Mouse (Mus musculus): Measurements from ENCODE around the gene Mesd. TPM values are rescaled to one million over a fixed set of nuclear protein-coding genes. Genes with fewer than 3 reads are reported as not detected.

Mesd gene
- 22.2 and 27.1 TPM in 2 replicates for total RNA-seq (2015; ENCODE audit: low replicate concordance)
- 28.9 and 35.9 TPM in 2 replicates for total RNA-seq (2017; ENCODE audit: low replicate concordance)

DNA sequence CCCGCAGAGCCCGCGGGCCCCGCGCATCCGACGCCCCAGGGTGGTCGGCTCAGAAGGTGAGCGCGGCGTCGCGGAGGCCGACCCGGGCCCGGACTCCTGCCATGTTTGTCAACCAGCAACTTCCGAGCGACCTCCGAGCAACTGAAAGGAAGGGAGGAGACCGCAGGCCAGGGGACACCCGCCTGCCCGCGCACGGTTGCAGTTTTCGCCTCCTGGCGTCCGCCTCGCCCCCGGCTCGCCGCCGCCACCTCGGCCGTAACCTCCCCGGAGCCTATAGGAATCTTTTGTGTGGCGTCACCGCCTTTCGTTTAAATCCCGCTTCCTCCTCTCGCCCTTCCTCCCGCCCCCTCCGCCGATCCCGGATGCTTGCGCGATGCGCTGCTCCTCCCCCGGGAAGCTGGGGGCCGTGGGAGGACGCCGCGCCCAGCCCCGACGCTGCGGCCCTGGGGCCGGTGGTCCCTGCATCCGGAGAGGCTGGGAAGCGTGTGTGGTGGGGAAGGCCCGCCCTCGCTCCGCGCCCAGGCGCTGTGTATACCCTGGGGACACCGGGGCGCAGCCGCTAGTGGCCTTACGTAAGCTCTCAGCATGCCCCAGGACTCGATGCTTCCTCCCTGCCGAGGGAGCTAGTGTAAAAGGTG lies at the start of gene Mesd, which contains the start of gene Tlnrd1:
Gene Mesd, plus strand, starts transcription at position 446 of the 638 bp plus-strand sequence.
Gene Tlnrd1, minus strand, starts transcription at position 285 of the 638 bp plus-strand sequence.
- ATAC-seq (replicated peaks; ENCODE audit: low FRiP score, poor library complexity, severe bottlenecking) = peak; percentile 31

DNA sequence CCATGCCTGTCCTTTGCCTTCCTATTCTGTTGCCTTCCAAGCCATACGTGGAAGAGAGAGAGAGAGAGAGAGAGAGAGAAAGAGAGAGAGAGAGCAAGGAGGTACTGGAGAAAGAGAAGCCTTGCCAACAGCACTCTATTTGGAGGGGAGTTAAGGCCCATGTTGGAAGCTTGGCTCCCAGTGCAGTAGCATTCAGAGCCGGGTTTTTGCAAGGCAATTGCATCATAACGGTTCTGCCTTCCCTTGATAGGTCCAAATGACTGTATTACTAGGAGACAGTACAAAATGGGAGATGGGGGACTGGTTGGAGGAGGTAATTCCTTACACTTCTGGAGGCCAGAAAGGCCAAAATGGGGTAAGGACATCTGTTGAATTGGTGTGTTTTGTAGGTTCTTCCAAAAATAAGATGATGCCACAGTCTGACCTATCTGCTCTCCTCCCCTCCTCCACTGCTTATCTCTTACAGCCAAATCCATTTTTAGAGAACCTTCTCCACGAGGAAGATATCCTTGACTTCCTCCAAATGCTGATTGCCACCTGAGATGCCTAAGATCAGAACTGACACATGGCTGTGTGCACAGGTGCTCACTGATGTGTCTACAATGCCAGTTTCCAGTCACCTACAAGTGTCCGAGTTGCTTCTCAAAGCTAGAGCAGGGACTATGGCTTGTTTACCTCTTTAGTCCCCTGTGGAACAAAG lies 45.6 kb upstream of the Mesd start:
- no peak for ATAC-seq (replicated peaks; ENCODE audit: low FRiP score, poor library complexity, severe bottlenecking)

DNA sequence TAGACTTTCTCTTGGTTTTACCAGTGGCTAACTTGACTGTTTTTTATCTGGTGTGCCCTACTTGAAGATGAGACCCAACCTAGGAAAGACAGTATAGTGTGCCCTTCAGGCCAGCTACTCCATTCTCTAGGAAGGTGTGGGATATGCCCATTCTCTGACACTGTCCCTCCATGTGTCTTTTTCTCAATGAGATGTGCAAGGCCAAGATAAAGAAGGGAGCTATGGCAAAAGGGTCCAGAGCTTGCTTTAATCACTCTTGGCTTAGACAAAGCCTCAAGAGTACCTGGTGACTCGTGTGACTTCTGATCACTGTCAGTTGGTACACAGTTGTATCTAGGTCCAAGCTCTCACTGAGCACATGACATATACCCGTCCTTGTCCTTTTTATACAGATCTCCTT lies 44.2 kb upstream of the Mesd start:
- ATAC-seq (replicated peaks; ENCODE audit: low FRiP score, poor library complexity, severe bottlenecking) = no peak

DNA sequence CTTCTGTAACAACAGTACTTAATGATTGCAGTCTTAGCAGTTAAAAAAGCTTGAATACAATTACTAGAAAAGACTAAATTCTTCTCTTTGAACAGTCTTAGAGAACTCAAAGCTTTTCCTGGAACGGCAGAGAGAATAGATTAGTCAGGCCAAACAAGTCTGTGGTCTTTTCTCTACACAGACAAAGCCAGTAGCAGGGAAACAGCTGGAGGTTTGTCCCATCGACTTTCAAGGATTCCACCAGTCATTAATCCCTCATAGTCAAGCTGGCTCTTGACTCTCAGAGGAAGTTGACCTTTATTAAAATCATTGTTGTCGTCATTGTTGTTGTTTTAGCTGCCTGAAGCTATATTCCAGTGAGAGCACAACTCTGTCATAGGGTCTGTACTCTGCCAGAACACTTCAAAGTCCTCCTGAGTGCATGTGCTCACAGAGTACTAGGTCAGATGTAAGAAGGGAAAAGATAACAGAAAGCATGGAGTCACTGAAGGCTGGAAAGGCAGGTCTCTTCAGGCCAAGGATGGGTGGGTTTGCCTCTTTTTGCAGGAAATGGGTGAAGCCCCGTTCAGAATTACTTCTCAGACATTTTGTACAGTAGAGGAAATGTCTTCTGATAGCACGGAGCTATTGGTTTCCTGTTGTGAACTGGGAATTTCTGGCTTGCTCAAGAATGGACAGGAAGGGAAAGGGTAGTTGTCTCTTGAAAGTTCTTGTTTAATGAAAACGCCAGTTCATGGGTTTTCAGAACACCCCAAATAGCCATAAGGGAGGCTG lies 41.6 kb upstream of the Mesd start:
- ATAC-seq (replicated peaks; ENCODE audit: low FRiP score, poor library complexity, severe bottlenecking) = no peak

DNA sequence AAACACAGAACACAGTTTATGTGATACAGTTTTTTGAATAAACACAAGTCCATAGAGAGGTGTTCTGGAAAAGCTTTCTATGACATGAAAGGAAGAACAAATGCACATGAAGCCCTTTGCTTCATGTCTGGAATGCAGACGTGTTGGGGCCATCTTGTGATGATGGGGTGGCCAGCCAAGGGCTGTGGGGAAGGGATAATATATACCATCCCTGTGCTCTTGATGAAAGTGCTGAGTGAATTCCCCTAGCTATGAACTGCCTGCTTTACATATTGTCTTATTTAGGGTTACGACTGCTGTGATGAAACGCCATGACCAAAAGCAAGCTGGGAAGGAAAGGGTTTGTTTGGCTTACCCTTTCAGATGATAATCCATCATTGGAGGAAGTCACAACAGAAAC lies 39.5 kb upstream of the Mesd start:
- no peak for ATAC-seq (replicated peaks; ENCODE audit: low FRiP score, poor library complexity, severe bottlenecking)

DNA sequence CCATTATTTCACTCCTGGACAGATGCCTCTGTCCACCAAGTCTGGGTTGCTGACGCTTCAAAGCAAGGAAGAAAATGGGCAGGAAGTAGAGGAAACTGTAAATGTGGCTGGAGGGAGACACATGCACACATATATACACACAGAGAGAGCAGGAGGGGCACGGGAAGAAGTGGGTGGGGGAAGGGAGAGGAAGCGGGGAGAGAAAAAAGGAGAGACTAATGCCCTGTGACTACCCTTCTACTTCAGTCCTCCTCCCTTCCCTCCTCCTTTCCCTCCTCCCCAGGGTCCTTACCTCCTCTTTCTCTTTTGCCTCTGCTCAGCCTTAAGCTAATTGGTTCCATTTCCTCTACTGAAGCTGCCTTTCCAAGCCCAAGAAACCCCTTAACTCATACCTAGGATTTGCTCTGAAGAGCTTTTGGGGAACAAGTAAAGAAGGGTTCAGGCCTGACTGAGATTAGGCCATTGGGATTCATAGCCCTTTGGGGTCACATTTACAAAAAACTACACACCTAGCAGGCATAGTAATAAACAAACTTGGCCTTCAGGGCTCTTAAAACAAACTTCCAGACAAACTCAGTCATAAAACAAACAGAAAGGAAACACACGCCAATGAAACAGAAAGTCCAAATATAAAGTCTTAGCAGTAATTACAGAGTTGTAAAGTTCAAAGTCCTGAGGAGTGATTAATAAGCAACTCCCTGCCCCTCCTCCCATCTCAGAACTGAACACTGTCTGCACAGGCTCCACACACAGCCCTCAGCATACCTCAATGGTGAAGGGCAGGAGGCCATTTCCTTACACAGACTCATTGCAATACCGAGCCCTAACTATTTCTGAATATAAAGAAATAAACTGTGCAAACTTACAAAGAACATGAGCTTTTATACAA lies 36.8 kb upstream of the Mesd start:
- no peak for ATAC-seq (replicated peaks; ENCODE audit: low FRiP score, poor library complexity, severe bottlenecking)

DNA sequence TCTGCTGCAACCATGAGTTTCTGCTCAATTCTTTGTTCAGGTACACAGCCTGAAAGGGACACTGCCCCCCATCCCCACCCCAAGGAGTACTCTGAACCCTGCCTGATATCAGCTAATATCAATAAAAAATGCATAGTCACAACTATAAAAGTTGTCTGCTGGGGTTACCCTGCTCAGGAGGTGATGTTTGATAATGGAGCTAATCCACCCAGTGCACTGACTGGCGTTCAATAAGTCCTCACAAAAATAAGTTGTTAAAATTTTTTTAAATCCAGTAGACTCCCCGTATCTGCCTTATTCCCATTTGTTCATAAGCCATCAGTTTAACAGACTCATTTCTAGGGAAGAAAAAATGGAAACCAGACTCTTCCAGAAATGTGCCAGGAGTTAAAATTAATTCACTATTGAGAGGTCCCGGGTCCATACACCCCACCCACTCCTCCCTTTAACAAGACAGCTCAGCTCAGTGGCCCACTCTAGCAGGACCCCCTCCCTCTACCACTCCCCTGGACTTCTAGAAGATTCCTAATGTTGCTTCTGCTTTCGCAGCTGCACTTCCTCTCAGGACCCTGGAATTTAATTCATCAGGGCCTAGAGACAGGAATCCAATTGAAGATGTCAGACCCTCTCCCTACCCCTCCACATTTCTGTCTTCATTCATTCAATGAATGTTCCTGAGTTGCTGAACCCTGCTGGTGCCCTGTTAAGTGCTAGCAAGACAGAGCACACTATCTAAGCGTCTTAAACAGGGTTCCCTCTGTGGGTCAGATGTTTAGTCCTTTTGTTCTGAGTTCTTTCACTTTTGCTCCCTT lies 32.5 kb upstream of the Mesd start:
- no peak for ATAC-seq (replicated peaks; ENCODE audit: low FRiP score, poor library complexity, severe bottlenecking)

DNA sequence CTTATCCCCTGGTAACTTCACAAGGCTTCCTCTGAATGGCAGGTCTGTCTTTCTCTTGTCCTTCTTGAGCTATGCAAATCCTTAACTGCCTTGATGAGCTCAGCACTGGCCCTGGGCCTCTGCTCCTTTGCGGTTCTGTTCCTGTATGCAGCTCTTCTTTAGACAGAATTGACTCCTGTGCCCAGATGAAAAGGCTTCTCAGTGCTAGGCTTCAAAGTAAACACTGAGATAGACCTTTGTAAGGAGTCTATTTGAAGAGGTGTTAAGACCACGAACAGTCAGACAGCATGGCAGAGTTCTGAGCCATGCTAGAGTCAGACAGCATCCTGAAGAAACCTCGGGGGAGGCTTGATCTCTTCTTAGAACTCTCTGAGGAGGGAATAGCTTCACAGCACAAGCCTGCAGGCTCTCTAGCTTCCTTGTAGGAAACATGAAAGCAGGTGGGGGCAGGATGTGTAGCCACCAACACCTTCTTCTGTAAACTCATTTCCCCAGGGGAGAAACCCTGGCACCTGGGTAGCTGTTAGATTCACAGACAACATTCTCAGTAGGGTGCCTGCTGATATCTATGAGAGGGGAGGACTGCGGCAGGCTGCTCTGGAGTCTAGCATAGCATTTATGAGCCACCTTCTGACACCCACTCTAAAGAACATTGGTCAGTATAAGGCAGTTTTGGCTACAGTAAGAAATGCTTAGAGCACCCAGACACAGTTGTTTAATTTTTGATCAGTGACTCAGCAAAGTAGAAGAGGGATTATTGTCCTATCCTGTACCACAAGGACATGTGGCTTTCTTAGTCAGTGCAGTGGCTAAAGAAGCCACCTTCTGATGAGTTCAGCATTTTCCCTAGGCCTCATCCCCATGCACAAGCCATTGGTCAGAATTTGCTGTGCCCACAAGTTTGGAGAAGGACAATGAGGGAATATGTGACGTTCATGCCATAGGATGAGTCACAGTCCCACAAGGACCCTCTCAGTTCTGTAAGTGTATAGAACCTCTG lies 31.6 kb upstream of the Mesd start:
- no peak for ATAC-seq (replicated peaks; ENCODE audit: low FRiP score, poor library complexity, severe bottlenecking)

DNA sequence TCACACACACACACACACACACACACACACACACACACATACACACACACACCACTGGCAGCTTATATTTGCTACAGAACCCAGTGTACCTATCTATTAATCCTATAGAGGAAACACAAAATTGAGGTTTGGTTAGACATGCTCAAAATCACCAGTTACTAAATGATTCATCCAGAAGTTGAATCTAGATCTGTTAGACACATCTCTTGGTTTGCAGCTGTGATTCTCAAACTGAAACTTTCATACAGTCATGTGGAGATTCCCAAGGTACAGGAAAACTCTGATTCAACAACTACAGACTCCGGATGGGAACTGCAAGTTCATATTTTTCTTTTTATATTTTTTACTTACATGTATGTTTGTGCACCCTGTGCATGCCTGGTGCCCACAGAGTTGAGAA lies 29.1 kb upstream of the Mesd start:
- no peak for ATAC-seq (replicated peaks; ENCODE audit: low FRiP score, poor library complexity, severe bottlenecking)

DNA sequence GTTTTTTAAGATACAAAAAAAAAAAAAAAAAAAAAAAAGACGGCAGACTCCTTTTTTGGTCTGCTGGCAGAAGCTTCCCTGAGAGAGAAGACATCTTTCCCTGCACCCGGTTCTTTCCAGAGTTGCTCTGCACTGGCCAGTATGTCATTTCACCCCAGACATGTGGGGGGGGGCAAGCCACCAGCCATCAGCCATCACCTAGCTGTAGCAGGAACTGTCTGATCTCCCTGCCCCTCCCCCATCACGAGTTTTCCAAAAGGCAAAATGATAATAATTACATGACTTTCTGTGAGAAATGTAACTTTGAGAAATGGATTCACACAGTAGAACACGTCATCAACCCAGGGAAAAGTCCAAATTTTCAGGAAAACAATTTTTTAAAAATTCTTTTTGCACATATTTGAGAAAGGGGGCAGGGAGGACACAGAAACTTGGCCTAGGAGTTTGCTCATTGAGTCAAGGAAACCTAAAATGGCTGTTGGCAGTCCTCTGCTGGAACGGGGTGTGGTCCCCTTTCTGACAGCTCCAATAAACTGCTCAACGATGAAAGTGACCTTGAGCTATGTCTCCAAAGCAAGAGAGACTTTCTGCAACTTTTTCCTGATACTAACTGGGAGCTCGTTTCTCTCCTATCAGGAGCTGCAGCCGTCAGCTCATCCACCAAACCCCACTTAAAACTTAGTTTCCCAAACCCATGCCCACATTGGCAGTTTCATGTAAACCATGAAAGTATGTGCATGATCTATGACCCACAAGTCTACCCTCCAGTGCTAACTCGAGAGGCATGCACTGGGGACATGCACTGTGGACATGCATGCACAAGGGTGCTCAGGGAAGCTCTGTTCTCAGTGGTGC lies 27.7 kb upstream of the Mesd start:
- ATAC-seq (replicated peaks; ENCODE audit: low FRiP score, poor library complexity, severe bottlenecking) = no peak

DNA sequence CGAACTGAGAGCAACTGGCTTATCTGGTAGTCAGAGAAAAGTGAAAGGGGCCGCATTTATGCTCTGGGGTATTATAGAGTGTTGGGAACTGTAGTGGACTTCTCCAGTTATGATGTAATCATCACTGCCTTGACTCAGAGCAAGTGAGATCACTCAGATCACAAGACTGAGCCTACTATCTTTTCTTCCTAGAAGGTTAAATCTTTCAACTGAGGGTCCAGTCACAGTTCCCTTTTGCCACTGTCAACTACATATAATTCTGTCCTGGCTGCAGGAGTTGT lies 27.1 kb upstream of the Mesd start:
- no peak for ATAC-seq (replicated peaks; ENCODE audit: low FRiP score, poor library complexity, severe bottlenecking)

DNA sequence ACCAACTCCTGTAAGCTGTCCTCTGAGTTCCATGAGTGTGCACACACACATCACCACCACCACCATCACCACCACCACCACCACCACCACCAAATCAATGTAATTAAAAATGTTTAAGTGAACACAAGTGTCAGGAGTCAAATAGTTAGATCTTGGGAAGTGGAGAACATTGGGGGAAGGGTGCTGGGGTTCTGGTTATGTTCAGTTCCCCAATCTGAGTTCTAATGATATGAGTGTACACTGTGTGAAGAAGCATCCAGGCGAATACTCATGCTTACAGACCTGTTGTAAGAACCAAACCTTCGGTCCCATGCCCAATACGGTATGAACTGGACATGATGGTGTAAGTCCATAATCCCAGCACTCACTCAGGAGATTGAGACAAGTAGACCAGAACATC lies 26.3 kb upstream of the Mesd start:
- ATAC-seq (replicated peaks; ENCODE audit: low FRiP score, poor library complexity, severe bottlenecking) = no peak

DNA sequence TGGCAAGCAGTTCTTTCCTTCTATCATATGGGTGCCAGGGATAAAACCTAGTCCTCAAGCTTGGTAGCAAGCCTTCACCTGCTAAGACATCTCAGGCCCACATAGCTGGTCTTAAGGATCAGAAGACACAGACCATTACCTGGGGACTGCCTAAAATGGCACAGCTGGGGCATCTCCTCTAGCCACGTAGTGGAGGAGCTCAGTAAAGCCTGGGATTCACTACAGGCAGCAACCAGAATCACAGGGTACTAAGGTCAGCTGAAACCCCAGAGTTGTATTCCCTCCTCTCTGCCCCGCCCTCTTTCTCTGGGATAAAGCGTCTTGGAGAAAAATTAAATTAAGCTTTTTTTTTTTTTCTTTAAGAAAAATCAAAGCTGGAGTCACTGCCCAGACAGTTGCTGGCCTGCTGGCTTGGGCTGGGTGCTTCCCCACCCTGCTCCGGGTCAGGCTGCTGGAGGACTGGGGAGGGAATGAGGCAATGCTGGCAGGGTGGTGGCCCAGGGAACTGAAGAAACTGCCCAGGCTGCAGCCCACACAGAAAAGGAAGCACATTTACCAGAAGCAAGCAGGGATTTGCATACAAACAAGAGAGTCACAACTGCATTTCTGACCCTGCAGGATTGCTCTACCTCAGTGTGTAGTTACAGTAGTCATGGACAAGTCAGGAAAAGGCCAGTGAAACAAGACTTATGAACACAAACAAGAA lies 24.7 kb upstream of the Mesd start:
- no peak for ATAC-seq (replicated peaks; ENCODE audit: low FRiP score, poor library complexity, severe bottlenecking)

DNA sequence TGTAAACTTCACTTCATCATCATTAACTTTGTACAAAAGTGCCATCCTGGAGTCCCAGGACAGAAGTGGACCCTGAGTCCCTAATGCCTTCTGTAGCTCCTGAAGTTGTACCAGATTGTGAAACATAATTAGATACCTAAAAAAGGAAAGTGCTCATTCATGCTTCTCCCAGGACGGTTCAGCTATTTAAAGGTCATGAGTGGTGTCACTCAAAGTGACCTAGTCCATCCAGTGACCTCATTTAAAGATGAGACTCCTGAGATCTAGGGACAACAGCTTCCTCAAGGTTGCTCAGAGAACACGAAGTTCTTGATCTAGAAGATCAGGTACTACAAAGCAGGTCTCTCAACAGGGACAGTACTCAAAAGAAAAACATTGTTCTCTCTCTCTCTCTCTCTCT lies 20.7 kb upstream of the Mesd start:
- no peak for ATAC-seq (replicated peaks; ENCODE audit: low FRiP score, poor library complexity, severe bottlenecking)

DNA sequence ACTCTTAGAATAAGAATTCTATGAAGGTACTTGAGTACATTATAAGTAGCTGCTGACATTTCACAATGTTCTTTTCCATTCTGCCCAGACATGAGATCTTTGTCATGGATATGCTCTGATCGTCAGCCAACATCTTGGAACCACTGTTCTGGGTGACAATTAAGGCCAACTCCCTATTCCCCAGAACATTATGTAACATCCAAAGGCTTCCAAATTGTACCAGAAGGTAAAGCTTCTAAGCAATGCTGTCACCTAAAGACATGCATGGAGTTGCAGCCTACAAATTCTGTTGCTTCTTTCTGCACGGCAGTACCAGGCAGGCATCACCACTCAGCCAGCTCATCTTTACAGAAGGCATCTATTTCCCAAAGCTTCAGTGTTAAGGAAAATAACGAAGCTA lies 16.1 kb upstream of the Mesd start:
- no peak for ATAC-seq (replicated peaks; ENCODE audit: low FRiP score, poor library complexity, severe bottlenecking)

DNA sequence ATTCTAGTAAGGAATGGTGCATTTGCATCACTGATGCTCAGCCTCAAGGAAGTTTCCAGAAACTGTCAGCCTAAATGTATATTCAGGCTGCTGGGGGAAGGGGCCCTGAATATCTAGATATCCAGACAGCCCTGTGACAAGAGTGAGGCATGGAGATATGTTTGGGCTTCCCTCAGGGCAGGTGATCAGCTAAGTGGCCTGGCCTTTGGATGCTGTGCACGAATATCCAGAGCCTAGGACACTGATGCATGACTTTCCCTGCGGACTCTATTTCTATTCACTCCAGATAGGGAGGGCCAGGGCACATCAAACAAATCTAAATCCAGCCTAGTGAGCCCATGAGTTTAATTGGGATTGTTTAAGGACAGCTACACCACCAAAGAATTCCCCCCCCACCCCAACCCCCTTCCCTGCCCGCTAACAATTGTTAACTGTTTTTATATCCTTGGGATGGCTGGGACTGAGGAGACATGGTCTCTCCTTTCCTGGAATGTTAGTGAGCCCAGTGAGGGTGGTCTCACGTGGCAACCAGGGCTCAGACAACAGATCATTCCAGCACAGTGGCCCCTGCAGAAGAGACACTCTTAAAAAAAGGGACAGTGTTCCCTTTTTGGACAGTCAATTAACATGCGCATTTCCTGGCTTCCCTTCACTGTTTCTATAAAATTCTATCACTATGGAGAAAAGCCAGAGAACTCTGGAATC lies 14.3 kb upstream of the Mesd start:
- ATAC-seq (replicated peaks; ENCODE audit: low FRiP score, poor library complexity, severe bottlenecking) = no peak
